Mouse (Mus musculus): ENCODE results near the gene Nvl.
A peak's percentile ranks its signal among the peaks of the same experiment; 100 is the strongest.

Nvl gene

DNA sequence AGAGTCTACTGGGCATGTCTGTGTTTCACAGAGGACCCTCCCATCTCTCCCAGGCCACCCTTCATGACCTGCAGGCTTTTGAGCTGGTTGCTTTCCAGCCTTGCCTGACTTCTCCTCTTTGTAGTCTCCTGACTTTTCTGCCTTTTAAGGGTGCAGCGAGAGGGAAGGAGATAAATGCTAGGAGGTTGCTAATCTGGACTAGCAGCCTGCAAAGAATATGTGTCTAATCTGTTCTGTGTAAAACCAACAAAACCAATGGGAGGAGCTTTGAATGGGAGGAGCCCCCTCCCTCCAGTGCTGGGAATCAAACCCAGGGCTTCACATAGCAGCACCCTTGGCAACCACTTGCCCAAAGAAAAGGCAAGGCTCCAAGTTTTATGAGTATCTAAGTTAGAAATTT is 75.7 kb downstream of the Nvl start:
- no peak for DNase-seq (ENCODE audit: low read depth, low spot score)

DNA sequence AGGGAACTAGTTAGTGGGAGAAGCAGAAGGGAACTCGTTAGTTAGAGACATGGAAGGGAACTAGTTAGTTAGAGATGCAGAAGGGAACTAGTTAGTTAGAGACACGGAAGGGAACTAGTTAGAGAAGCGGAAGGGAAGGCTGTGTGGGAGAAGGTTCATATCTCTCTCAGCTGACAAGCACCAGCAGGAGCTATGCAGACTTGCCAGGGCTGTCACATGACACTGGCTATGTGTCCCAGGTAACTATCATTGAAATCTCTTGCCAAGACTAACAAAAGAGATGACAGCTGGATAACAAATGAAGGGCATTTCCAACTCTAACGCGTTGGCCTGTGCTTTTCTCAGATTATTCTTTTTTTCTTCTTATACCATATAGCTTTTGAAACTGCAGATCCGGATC is 79.4 kb downstream of the Nvl start:
- DNase-seq (ENCODE audit: low read depth, low spot score): no peak

DNA sequence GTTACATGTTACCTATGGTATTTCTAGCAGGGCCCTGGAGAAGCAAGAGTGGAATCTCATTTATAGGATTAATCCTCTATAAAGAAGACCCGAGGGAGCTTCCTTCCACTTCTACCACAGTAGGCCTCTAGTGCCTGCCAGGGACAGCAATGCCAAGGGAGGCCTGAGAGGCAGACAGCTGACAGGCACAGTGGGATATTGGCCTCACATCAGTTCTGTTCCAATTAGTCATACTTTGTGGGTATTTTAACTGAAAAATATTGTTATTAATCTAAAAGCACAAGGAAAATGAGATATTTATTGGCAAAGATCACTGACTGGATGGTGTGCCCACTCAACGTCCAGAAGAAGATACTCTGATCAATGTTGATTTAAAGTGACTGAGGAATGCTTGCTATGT is 80.0 kb downstream of the Nvl start:
- no peak for DNase-seq (ENCODE audit: low read depth, low spot score)

GRCm38 (mm10) chr1:181061784-181062485 is 82.1 kb downstream of the Nvl start:
- peak; percentile 37 for DNase-seq (ENCODE audit: low read depth, low spot score)

DNA sequence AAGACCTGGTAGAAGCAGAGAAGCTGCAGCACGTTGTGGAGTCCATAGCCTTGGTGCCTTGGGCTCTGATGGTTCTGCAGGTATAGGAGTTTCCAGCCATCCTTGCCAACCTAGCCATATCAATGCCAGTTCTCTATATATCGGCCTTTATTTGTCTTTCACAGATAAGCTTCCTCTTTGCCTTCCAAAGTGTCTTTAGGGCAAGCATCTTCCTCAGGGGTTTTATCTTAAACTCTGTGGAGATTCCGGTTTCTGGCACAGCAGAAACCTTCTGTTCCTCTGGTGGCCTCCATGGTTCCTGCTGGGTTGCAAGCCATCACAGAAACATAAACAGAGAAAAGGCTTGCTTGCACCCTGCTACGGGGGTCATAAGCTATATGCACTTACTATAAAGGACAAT is 91.1 kb downstream of the Nvl start:
- DNase-seq (ENCODE audit: low read depth, low spot score): no peak

GRCm38 (mm10) chr1:181050937-181051336 is 93.1 kb downstream of the Nvl start, which contains the start of gene 9130409I23Rik:
Gene 9130409I23Rik, plus strand, starts transcription at chr1:181051237.
- DNase-seq (ENCODE audit: low read depth, low spot score): no peak

DNA sequence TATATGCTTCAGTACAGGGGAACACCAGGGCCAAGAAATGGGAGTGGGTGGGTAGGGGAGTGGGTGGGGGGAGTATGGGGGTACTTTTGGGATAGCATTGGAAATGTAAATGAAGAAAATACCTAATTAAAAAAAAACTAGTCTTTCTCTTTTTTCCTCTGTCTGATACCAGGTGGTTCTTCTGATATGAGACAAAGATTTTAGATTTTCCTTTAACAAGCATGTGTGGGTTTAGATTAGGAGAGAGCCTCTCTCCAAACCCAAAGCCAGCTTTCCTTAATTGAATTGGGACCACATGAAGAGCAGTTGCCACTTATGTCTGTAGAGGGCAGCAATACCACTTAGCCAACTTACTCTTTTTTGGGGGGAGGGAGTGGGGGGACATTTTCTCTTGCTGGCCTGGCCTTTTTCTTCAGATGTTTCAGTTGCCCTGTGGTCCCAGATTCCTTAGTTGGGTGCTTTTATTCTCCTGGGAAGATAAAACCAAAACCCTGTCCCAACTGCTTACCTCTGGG is 94.6 kb downstream of the Nvl start:
- peak; percentile 13 for DNase-seq (ENCODE audit: low read depth, low spot score)

GRCm38 (mm10) chr1:181047520-181047919 is 96.5 kb downstream of the Nvl start:
- no peak for DNase-seq (ENCODE audit: low read depth, low spot score)

DNA sequence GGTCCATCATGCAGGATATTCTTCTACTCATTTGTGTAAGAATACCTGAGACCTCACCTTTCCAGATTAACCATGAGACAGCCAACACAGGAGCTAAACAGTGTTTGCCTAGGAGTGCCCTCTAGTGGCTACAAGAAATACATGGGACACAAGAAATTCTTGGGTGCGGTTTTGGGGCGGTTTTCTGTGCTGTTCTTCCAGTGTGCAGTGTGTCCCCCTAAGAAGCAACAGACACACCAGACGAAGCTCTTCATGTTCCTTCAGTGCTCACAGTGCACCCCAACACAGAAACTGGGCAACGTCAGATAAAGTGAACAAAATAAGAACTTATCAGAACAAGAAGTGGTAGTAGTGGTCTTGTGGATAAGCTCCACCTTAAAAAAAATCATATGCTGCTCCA is 104.4 kb downstream of the Nvl start:
- peak; percentile 44 for DNase-seq (ENCODE audit: low read depth, low spot score)

DNA sequence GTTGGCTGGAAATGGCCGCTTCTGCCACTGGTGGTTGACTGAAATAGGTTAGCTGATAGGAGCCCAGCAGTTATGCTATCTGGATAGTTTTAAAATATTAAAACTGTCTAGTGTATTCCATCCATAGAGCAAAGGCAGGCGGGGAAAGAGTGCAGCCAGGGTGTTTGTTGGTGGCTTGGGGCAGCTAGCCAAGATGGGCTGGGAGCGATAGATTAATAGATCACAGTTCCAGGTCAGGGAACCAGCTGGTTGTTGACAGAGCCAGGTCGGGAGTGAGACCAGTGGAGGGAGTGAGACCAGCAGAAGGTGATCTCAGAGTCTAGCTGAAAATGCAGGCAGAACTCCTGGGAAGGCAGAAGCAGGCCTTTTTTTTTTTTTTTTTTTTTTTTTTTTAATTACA is 106.4 kb downstream of the Nvl start:
- DNase-seq (ENCODE audit: low read depth, low spot score): no peak
